Mouse (Mus musculus) hindbrain, embryonic 12.5 days (tissue): ENCODE results near the gene C130032M10Rik. TPM values are rescaled to one million over a fixed set of nuclear protein-coding genes. Genes with fewer than 3 reads are reported as not detected.
"Not testable (repeated sequence)": the region's sequence is repeated elsewhere in the genome, so short reads cannot be mapped to it uniquely, and the experiment has no call there.

Experiments used
- ATAC-seq: fragments of 200-750 bp; cut with Nextera tagmentation; 2 replicates; pipeline ENCODE4 v1.8.0; 2017; ENCODE audit warnings: moderate TSS enrichment; ENCODE audit not compliant: low FRiP score
- H3K27ac ChIP-seq: fragments of 300-500 bp; sonication (generic); 2 replicates; pipeline ENCODE4 v1.5.1; 2016; ENCODE audit warnings: mild to moderate bottlenecking
- H3K27me3 ChIP-seq: fragments of 300-500 bp; sonication (generic); 2 replicates; pipeline ENCODE4 v1.6.1; 2016; ENCODE audit warnings: mild to moderate bottlenecking
- H3K36me3 ChIP-seq: fragments of 300-500 bp; sonication (generic); 2 replicates; pipeline ENCODE4 v1.6.1; 2016; ENCODE audit warnings: mild to moderate bottlenecking
- H3K4me1 ChIP-seq: fragments of 300-500 bp; sonication (generic); 2 replicates; pipeline ENCODE4 v1.6.1; 2016
- H3K4me2 ChIP-seq: fragments of 300-500 bp; sonication (generic); replicated peaks from 2 replicates; pipeline ENCODE4 v1.6.1; 2016; ENCODE audit warnings: mild to moderate bottlenecking
- H3K4me3 ChIP-seq: fragments of 300-500 bp; sonication (generic); 2 replicates; pipeline ENCODE4 v1.5.1; 2016; ENCODE audit warnings: mild to moderate bottlenecking
- H3K9ac ChIP-seq: fragments of 300-500 bp; sonication (generic); 2 replicates; pipeline ENCODE4 v1.6.1; 2016; ENCODE audit warnings: mild to moderate bottlenecking, moderate library complexity
- H3K9me3 ChIP-seq: fragments of 300-500 bp; sonication (generic); replicated peaks from 2 replicates; pipeline ENCODE4 v1.6.1; 2016; ENCODE audit warnings: mild to moderate bottlenecking
- WGBS: fragments of 180-500 bp; shearing (Covaris S2); methylation state at CpG from one replicate; pipeline ENCODE4 v1.1.7; 2016; 5-methylcytosine and 5-hydroxymethylcytosine counted together
- polyA plus RNA-seq: library from polyadenylated mRNA; unstranded; fragments of >200 nt; fragmentation: Nextera tagmentation; extraction: Ambion mirVana; gene quantifications from 2 replicates; pipeline ENCODE4 v1.2.1, GENCODE M21; 2016

C130032M10Rik gene
- polyA plus RNA-seq, 1 experiment from 2014 or later = 0.31 TPM

- no peaks in the 10 kb centered on the region for H3K27me3 ChIP-seq
- no peak for ATAC-seq
- 18% methylated on average over 15 of the region's 15 CpGs for WGBS
- H3K27ac ChIP-seq = no peak overlapping the region
- H3K4me1 ChIP-seq = 0 out of 2 replicates have a peak, but pooled peaks cover 2% of the 10 kb centered on the region
- no peak overlapping the region for H3K4me2 ChIP-seq
- no peaks in the 10 kb centered on the region for H3K9me3 ChIP-seq
- no peak overlapping the region for H3K9ac ChIP-seq
- H3K4me3 ChIP-seq = no peak overlapping the region
- H3K36me3 ChIP-seq = no peaks in the 10 kb centered on the region
Measured at GRCm38 (mm10) chr9:114499783-114500515, 15.5 kb upstream of the C130032M10Rik start.

- Histone ChIP-seq H3K9ac (no peak overlapping the region), H3K9me3 (no peaks in the 10 kb centered on the region), H3K4me3 (no peak overlapping the region), H3K27me3 (no peaks in the 10 kb centered on the region), H3K4me2 (no peak overlapping the region), H3K4me1 (0 out of 2 replicates have a peak, but pooled peaks cover 2% of the 10 kb centered on the region), H3K27ac (no peak overlapping the region), H3K36me3 (no peaks in the 10 kb centered on the region)
- ATAC-seq = no peak
- WGBS = 94% methylated on average over 7 of the region's 7 CpGs
Measured at GRCm38 (mm10) chr9:114501111-114501510, 14.4 kb upstream of the C130032M10Rik start.

GRCm38 (mm10) chr9:114501913-114502312 is 13.6 kb upstream of the C130032M10Rik start:
- no peak for ATAC-seq
- Histone ChIP-seq H3K4me1 (0 out of 2 replicates have a peak, but pooled peaks cover 2% of the 10 kb centered on the region), H3K27me3 (no peaks in the 10 kb centered on the region), H3K4me2 (no peak overlapping the region), H3K36me3 (no peaks in the 10 kb centered on the region), H3K9me3 (no peaks in the 10 kb centered on the region), H3K9ac (no peak overlapping the region), H3K4me3 (no peak overlapping the region), H3K27ac (no peak overlapping the region)
- WGBS = 96% methylated on average over 11 of the region's 11 CpGs

- ATAC-seq = no peak
- Histone ChIP-seq H3K9ac (no peak overlapping the region), H3K4me2 (no peak overlapping the region), H3K9me3 (no peaks in the 10 kb centered on the region), H3K36me3 (no peaks in the 10 kb centered on the region), H3K4me3 (no peak overlapping the region), H3K27me3 (no peaks in the 10 kb centered on the region), H3K4me1 (0 out of 2 replicates have a peak, but pooled peaks cover 2% of the 10 kb centered on the region), H3K27ac (no peak overlapping the region)
- WGBS = 71% methylated on average over 15 of the region's 15 CpGs
Measured at GRCm38 (mm10) chr9:114502711-114503427, 12.6 kb upstream of the C130032M10Rik start.

GRCm38 (mm10) chr9:114504816-114505215 is 10.7 kb upstream of the C130032M10Rik start, which contains the start of gene Ccr4:
Ccr4 (minus strand) TSS chr9:114504916.
- H3K4me1 ChIP-seq = no peaks in the 10 kb centered on the region
- H3K9ac ChIP-seq = no peak within 1 kb of the TSS
- peaks cover 10% of the 10 kb centered on the region for H3K36me3 ChIP-seq
- no peak within 1 kb of the TSS for H3K4me3 ChIP-seq
- H3K9me3 ChIP-seq = no peaks in the 10 kb centered on the region
- ATAC-seq = no peak
- WGBS = 89% methylated on average over 9 of the region's 9 CpGs
- H3K27ac ChIP-seq = no peak within 1 kb of the TSS
- H3K4me2 ChIP-seq = no peak within 1 kb of the TSS
- H3K27me3 ChIP-seq = no peaks in the 10 kb centered on the region

- WGBS = 69% methylated on average over 4 of the region's 4 CpGs
- H3K9me3 ChIP-seq = peaks cover 15% of the 10 kb centered on the region
- no peak for ATAC-seq
- peaks cover 14% of the 10 kb centered on the region for H3K36me3 ChIP-seq
- no peak overlapping the region for H3K9ac ChIP-seq
- H3K4me3 ChIP-seq = no peak overlapping the region
- no peak overlapping the region for H3K27ac ChIP-seq
- no peaks in the 10 kb centered on the region for H3K27me3 ChIP-seq
- no peaks in the 10 kb centered on the region for H3K4me1 ChIP-seq
- no peak overlapping the region for H3K4me2 ChIP-seq
Measured at GRCm38 (mm10) chr9:114506564-114506963, 8.9 kb upstream of the C130032M10Rik start.

- WGBS = 91% methylated on average over 9 of the region's 9 CpGs
- Histone ChIP-seq H3K4me3 (no peak overlapping the region), H3K27me3 (no peaks in the 10 kb centered on the region), H3K9ac (no peak overlapping the region), H3K36me3 (peaks cover 21% of the 10 kb centered on the region), H3K4me1 (no peaks in the 10 kb centered on the region), H3K9me3 (peaks cover 22% of the 10 kb centered on the region), H3K27ac (no peak overlapping the region), H3K4me2 (no peak overlapping the region)
- no peak for ATAC-seq
Measured at GRCm38 (mm10) chr9:114507421-114507820, 8.1 kb upstream of the C130032M10Rik start.

GRCm38 (mm10) chr9:114509785-114510184 is 5.7 kb upstream of the C130032M10Rik start:
- Histone ChIP-seq H3K9ac (no peak overlapping the region), H3K36me3 (peaks cover 45% of the 10 kb centered on the region), H3K27ac (no peak overlapping the region), H3K4me2 (no peak overlapping the region), H3K4me1 (no peaks in the 10 kb centered on the region), H3K9me3 (peaks cover 45% of the 10 kb centered on the region), H3K27me3 (no peaks in the 10 kb centered on the region), H3K4me3 (no peak overlapping the region)
- WGBS = 94% methylated on average over 9 of the region's 9 CpGs
- no peak for ATAC-seq

- H3K4me3 ChIP-seq = no peak overlapping the region
- 98% methylated on average over 21 of the region's 21 CpGs for WGBS
- peaks cover 45% of the 10 kb centered on the region for H3K9me3 ChIP-seq
- peaks cover 45% of the 10 kb centered on the region for H3K36me3 ChIP-seq
- ATAC-seq = no peak
- no peak overlapping the region for H3K4me2 ChIP-seq
- no peaks in the 10 kb centered on the region for H3K27me3 ChIP-seq
- no peaks in the 10 kb centered on the region; the same call in 1 of the 2 replicates for H3K4me1 ChIP-seq
- H3K27ac ChIP-seq = no peak overlapping the region
- H3K9ac ChIP-seq = no peak overlapping the region
Measured at GRCm38 (mm10) chr9:114512831-114513230, 2.7 kb upstream of the C130032M10Rik start.

- ATAC-seq = no peak
- Histone ChIP-seq H3K4me2 (no peak overlapping the region), H3K4me3 (no peak overlapping the region), H3K9me3 (peaks cover 17% of the 10 kb centered on the region), H3K27ac (no peak overlapping the region), H3K9ac (no peak overlapping the region), H3K27me3 (no peaks in the 10 kb centered on the region), H3K36me3 (peaks cover 18% of the 10 kb centered on the region), H3K4me1 (no peaks in the 10 kb centered on the region; the same call in 1 of the 2 replicates)
- 80% methylated on average over 13 of the region's 13 CpGs for WGBS
Measured at GRCm38 (mm10) chr9:114517924-114518497, 2.5 kb downstream of the C130032M10Rik start.

GRCm38 (mm10) chr9:114518812-114519477 is 3.4 kb downstream of the C130032M10Rik start:
- Histone ChIP-seq H3K9me3 (peaks cover 8% of the 10 kb centered on the region), H3K27me3 (no peaks in the 10 kb centered on the region), H3K27ac (no peak overlapping the region), H3K4me1 (no peaks in the 10 kb centered on the region; the same call in 1 of the 2 replicates), H3K9ac (no peak overlapping the region), H3K4me2 (no peak overlapping the region), H3K36me3 (peaks cover 8% of the 10 kb centered on the region), H3K4me3 (no peak overlapping the region)
- ATAC-seq = no peak
- WGBS = 77% methylated on average over 9 of the region's 9 CpGs

GRCm38 (mm10) chr9:114520529-114520928 is 5.0 kb downstream of the C130032M10Rik start:
- not testable (repeated sequence) for H3K27ac ChIP-seq, H3K9ac ChIP-seq, ATAC-seq, H3K36me3 ChIP-seq, H3K4me2 ChIP-seq, H3K4me1 ChIP-seq, H3K9me3 ChIP-seq, H3K27me3 ChIP-seq, H3K4me3 ChIP-seq
- WGBS = 79% methylated on average over 4 of the region's 4 CpGs
